Mouse (Mus musculus): ENCODE measurements around the gene Bphl.

GRCm38 (mm10) chr13:34046421-34047012 lies 9.1 kb downstream of the Bphl start:
- peak; percentile 80 for TF ChIP-seq CTCF (IDR thresholded peaks at IDR 0.05; ENCODE audit: low read depth, low read length)
- no peak for TF ChIP-seq POLR2AphosphoS5 (IDR thresholded peaks at IDR 0.05; ENCODE audit: insufficient replicate concordance, low read depth, low read length)
